Mouse (Mus musculus) hematopoietic stem cell, adult 5-6 weeks (primary cell): ENCODE measurements at regions not wholly inside any gene's neighbourhood (a gene's known extent, or its start where the extent isn't known, plus 50 kb on each side); places are given as distances from the start of the nearest gene placed in this dataset.

Experiments used
- ATAC-seq, 2 experiments: fragments of 125-278 bp in 1 of 2; replicated peaks in 1 of 2; 2 replicates each; pipeline ENCODE4 v1.8.0; 2016 to 2017; ENCODE audit warnings: inconsistent platforms in 2 of 2, mild to moderate bottlenecking in 2 of 2, moderate number of reproducible peaks in 2 of 2, low read depth in 1 of 2, moderate TSS enrichment in 1 of 2; ENCODE audit not compliant: low FRiP score in 2 of 2, poor library complexity in 2 of 2, severe bottlenecking in 2 of 2, insufficient read depth in 1 of 2, low TSS enrichment in 1 of 2

GRCm38 (mm10) chr10:19167101-19167500, 151.6 kb upstream of the Tnfaip3 start:
- no peak for ATAC-seq

DNA sequence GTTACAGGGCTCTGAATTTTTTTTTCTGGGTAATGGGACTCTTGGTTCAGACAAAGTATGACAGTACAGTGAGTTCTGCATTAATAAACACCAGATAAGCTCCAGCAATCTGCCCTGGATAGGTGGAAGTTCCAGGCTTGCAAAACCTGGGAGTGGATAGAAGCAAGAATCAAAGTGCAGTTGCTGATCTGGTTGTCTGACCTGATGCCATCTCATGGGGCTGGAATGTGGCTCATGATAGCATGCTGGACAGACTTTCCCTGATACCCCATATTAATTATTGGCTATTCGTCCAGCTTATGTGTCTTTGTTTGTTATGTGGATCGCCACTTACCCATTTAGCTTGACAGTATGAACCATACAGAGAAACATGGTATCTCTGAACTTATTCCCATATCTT, 146.6 kb upstream of the Tnfaip3 start:
- ATAC-seq = no peak

DNA sequence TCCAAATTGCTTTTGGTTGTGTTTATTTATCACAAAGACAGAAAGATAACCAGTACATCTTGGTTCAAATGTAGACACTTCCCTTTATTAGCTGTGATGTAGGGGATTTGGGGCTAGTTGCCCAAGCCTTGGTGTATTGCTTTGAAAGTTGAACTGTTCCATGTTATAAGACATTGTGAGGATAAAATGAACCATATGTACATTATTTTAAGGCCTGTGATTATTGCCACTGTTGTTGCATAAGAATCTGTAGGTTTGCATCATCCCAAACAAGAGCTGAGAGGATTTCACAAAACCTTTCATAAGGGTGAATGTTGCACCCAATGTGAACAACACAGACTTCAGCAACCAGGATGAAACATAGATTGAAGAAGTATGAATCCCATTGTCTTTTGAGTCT, 145.7 kb upstream of the Tnfaip3 start:
- ATAC-seq = no peak

DNA sequence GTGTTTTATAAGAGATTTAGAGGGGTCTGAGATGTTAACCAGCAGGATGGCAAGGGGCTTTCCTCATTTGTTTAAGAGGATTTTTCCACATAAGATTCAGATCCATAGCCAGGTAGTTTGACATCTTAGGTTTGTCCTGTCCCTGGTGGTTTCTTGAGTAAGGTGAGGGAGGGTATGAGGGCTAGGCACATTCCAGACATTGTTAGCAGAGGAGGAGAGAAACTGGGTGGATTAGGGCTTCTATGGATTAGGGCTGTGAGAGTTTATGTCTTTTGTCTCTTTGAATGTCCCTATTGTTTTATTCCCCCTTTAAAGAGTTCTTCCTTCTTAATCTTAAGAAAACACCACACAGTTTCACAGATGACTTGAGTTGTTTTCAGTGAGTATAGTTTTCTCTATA, 138.6 kb upstream of the Tnfaip3 start:
- ATAC-seq = no peak

GRCm38 (mm10) chr10:19152773-19153172, 137.3 kb upstream of the Tnfaip3 start:
- ATAC-seq = no peak

GRCm38 (mm10) chr10:19150766-19151165, 135.3 kb upstream of the Tnfaip3 start:
- no peak for ATAC-seq

DNA sequence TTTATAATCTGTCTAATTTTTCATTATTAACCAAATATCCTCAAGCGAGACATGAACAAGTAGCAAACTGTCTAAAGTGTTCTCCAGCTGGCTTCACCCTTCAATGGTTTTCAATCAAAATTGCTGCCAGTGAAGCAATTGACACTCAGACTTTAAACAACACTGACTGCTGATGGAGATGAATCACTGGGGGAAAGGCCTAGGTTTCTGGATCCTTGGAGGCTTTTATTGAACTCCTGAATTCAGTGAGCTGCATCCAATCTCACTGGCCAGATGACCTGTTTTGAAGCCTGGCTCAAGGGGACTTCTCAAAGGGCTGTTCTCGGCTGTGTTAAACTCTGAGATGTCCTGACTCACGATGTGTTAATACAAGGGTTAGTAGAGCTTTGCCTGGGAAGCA, 134.5 kb upstream of the Tnfaip3 start:
- no peak for ATAC-seq

DNA sequence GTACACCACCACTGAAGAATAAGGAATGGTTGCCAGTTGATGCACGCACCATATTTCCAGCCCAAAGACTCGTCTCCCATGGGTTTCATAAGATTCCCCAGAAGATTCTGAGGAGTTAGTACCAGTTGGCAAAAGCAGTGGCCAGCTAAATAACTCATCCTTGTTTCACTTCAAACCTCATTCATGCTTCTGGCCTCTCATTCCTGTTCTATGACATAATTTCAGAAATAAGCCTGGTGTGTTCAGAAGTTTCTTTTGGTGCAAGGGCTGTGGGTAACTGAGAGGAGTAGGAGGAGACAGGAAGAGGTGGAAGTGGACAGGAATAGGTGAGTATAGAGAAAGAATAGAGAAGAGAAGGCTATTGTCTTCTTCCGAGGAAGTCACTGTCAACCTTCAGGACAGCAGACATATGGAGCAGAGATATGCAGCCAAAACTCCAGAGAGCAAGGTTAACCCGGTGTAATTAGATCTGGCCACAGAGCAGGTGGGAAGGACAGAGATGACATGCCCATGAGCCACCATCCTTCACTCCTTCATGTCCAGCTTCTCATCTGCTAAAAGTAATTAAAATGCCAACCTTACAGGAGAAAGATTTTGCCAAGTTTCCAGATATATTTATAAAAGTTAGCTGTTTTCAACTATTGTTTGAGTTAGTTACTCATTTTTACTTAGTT, 133.9 kb upstream of the Tnfaip3 start:
- no peak for ATAC-seq

GRCm38 (mm10) chr10:19141481-19141880, 126.0 kb upstream of the Tnfaip3 start:
- no peak for ATAC-seq

DNA sequence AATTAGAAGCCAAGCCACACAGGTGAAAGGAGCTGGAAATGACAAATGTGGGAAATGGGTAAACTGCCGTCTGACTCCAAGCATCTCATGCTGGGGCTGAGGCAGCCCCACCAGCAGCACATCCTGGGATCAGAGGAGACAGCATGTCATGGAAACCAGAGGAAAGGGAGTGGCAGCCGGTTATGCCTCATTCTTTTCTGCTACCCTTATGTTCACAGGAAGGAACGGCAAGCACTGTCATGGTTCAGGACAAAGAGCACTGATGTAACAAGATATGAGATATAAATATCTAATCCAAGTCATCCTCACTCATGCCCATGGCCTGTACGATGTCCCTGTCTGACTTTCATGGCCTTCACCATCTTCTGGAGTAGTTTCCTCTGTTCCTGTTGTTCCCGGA, 125.2 kb upstream of the Tnfaip3 start:
- no peak for ATAC-seq

DNA sequence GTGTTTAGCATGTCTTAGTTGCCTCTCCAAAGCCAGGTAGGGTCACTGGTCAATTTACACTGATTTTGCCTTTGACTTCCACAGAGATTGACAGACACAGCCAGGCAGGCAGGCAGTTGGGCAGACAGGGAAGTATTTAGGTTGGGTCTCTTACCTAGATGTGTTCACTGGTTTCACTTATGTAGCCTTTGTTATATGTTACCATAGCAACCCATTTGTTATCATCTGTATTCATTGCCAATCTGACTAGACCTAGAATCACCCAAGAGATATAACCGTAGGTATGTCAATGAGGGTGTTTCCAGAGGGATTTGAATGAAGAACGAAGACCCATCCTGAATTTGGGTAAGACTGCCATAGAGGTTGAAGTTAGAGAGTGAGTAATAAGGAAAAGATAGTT, 123.8 kb upstream of the Tnfaip3 start:
- ATAC-seq = no peak

- ATAC-seq = no peak
Observed at GRCm38 (mm10) chr10:19138258-19138657, 122.8 kb upstream of the Tnfaip3 start.

- ATAC-seq = no peak
Observed at GRCm38 (mm10) chr10:19127581-19128291, 112.3 kb upstream of the Tnfaip3 start.

DNA sequence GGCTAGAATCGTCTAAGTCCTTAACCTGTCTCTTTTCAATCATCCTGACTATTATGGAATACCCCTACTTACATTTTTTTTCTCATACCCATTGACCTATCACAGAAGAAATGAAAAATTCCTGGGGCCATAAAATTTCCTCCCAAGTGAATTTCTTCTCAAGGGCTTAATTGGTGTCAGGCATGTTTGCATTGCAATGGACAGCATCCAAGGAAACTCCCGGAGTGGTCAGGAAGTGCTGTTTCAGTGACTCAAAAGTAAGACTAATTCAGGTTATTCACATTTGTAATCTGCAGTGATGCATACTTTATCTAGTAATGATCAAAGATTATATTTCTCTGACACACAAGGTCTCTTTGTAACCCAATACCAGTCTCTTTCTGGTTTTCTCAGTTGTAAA, 111.5 kb upstream of the Tnfaip3 start:
- ATAC-seq = no peak

GRCm38 (mm10) chr10:19126438-19126837, 111.0 kb upstream of the Tnfaip3 start:
- ATAC-seq = no peak

DNA sequence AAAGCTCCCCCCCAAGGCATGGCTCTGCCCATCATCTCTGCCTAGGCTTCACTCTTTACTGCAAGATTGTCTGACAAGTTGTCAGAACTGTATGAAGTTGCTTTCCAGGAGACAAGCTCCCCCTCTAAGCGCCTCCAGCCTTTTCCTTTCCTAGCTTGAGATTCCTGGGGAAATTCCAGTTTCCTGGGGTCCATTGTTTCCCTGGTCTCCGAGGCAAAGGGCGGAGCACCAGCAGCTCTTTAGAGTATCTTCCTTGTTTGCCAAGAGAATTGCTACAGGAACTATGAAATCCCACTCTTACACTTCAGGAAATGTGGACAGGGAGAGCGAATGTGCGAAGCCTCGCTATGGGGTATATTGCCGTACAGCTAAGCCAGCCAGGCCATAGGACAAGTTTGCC, 108.2 kb upstream of the Tnfaip3 start:
- ATAC-seq = no peak

- peak in 1 of 2 experiments; percentile 36; a peak in 1 of 4 replicates for ATAC-seq
Observed at GRCm38 (mm10) chr10:19122221-19122620, 106.8 kb upstream of the Tnfaip3 start.

- no peak for ATAC-seq
Observed at GRCm38 (mm10) chr10:19119281-19120049, 104.0 kb upstream of the Tnfaip3 start.
